Mouse (Mus musculus): ENCODE data around the gene Pdcd6ip.
A peak's percentile ranks its signal among the peaks of the same experiment; 100 is the strongest.
"Not testable (repeated sequence)": the region's sequence is repeated elsewhere in the genome, so short reads cannot be mapped to it uniquely, and the experiment has no call there.

Gene Pdcd6ip

GRCm38 (mm10) chr9:113707481-113708360 is at the start of gene Pdcd6ip:
Pdcd6ip (minus strand) TSS chr9:113708259.
- DNase-seq (ENCODE audit: low read depth, low spot score): peak; percentile 71

- no peak for DNase-seq (ENCODE audit: low read depth, low spot score)
These were observed 48.0 kb upstream of the Pdcd6ip start for GRCm38 (mm10) chr9:113755888-113756719.

- no peak for DNase-seq (ENCODE audit: low read depth, low spot score)
These were observed 41.3 kb upstream of the Pdcd6ip start for GRCm38 (mm10) chr9:113749356-113749755.

GRCm38 (mm10) chr9:113743291-113743690 is 35.2 kb upstream of the Pdcd6ip start:
- DNase-seq (ENCODE audit: low read depth, low spot score): no peak

- DNase-seq (ENCODE audit: low read depth, low spot score): peak; percentile 59
These were observed 34.3 kb upstream of the Pdcd6ip start for GRCm38 (mm10) chr9:113742361-113742794.

GRCm38 (mm10) chr9:113741637-113742137 is 33.6 kb upstream of the Pdcd6ip start:
- no peak for DNase-seq (ENCODE audit: low read depth, low spot score)

GRCm38 (mm10) chr9:113741108-113741636 is 33.1 kb upstream of the Pdcd6ip start, which contains the start of gene Clasp2:
Clasp2 (plus strand) TSS chr9:113741473.
- peak; percentile 35 for DNase-seq (ENCODE audit: low read depth, low spot score)

- DNase-seq (ENCODE audit: low read depth, low spot score): no peak
These were observed 30.9 kb upstream of the Pdcd6ip start for GRCm38 (mm10) chr9:113738941-113739340.

GRCm38 (mm10) chr9:113738021-113738420 is 30.0 kb upstream of the Pdcd6ip start:
- DNase-seq (ENCODE audit: low read depth, low spot score): no peak

- DNase-seq (ENCODE audit: low read depth, low spot score): no peak
These were observed 27.9 kb upstream of the Pdcd6ip start for GRCm38 (mm10) chr9:113735920-113736319.

- no peak for DNase-seq (ENCODE audit: low read depth, low spot score)
These were observed 23.5 kb upstream of the Pdcd6ip start for GRCm38 (mm10) chr9:113731540-113731939.

GRCm38 (mm10) chr9:113726991-113727680 is 19.1 kb upstream of the Pdcd6ip start:
- DNase-seq (ENCODE audit: low read depth, low spot score): no peak

- DNase-seq (ENCODE audit: low read depth, low spot score): no peak
These were observed 18.1 kb upstream of the Pdcd6ip start for GRCm38 (mm10) chr9:113726131-113726530.

- DNase-seq (ENCODE audit: low read depth, low spot score): not testable (repeated sequence)
These were observed 17.6 kb upstream of the Pdcd6ip start for GRCm38 (mm10) chr9:113725609-113726008.

- no peak for DNase-seq (ENCODE audit: low read depth, low spot score)
These were observed 16.6 kb upstream of the Pdcd6ip start for GRCm38 (mm10) chr9:113724646-113725045.

- DNase-seq (ENCODE audit: low read depth, low spot score): no peak
These were observed 11.0 kb upstream of the Pdcd6ip start for GRCm38 (mm10) chr9:113719063-113719462.

GRCm38 (mm10) chr9:113710871-113711270 is 2.8 kb upstream of the Pdcd6ip start:
- DNase-seq (ENCODE audit: low read depth, low spot score): no peak

GRCm38 (mm10) chr9:113708361-113709280 is 562 bp upstream of the Pdcd6ip start:
- no peak for DNase-seq (ENCODE audit: low read depth, low spot score)

GRCm38 (mm10) chr9:113706841-113707240 is 1.2 kb downstream of the Pdcd6ip start:
- DNase-seq (ENCODE audit: low read depth, low spot score): no peak

- no peak for DNase-seq (ENCODE audit: low read depth, low spot score)
These were observed 2.0 kb downstream of the Pdcd6ip start for GRCm38 (mm10) chr9:113706108-113706507.

Measured in telencephalon, adult 2 months (tissue).